ENCODE assay signal across 32 mouse cellular contexts in the genomic region with DNA sequence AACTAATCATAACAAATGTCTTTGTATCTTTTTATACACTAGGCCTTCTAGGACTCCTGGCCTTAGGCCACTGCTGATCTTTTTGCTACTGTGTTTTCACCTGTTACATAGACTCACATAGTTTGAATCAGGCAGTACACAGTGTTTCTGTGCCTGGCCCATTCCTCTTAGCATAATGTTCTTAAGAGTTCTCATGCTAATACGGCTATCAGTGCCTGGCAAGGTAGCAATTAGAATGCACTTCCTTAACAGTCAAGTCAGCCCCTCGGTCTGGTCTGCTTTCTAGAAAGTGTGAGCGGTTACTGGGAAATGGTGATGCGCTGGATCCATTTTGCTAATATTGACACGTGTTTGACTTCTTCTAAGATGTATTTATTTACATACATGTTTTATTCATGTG. TPM values are rescaled to one million over a fixed set of nuclear protein-coding genes. Genes with fewer than 3 reads are reported as not detected.
A peak's percentile ranks its signal among the peaks of the same experiment; 100 is the strongest.
DNase-seq lines count a peak whose midpoint lies in the region; ATAC-seq and TF ChIP-seq lines count a peak whose summit lies in the region.
"Had no signal": no experiment of that assay in that cellular context is flagged by ENCODE, and none has a peak within 500 bp of the region (broad histone marks: within the 10 kb centered on the region; RNA-seq: fewer than 3 reads in every experiment).

No protein-coding gene starts in this region.

- peak overlapping the region; percentile 35; the same call in 1 of the 2 replicates for H3K4me3 ChIP-seq in E14TG2a.4 (replicated peaks; ENCODE audit: low read length)
- H3K4me3 ChIP-seq in thymus, adult 2 months (ENCODE audit: control insufficient read depth, insufficient read depth, low read length) = no peak overlapping the region
- H3K4me3 ChIP-seq in liver, embryonic 12.5 days = no peak overlapping the region
- H3K4me3 ChIP-seq: embryonic facial prominence, embryonic 13.5 days; embryonic facial prominence, embryonic 15.5 days; erythroblast, embryonic 14.5 days; forebrain, embryonic 10.5 days; forebrain, embryonic 12.5 days had no signal

- peaks cover 58% of the 10 kb centered on the region for H3K4me1 ChIP-seq in E14TG2a.4 (replicated peaks; ENCODE audit: low read depth, low read length)
- no peaks in the 10 kb centered on the region for H3K4me1 ChIP-seq in thymus, adult 2 months (replicated peaks; ENCODE audit: control insufficient read depth, insufficient read depth, low read length)
- H3K4me1 ChIP-seq in liver, embryonic 12.5 days = no peaks in the 10 kb centered on the region
- H3K4me1 ChIP-seq: embryonic facial prominence, embryonic 13.5 days; embryonic facial prominence, embryonic 15.5 days; forebrain, embryonic 12.5 days had no signal

- intact Hi-C loops in heart, postnatal 10 days (cut with DNase I) = no loop called here

- TF ChIP-seq CTCF in E14TG2a.4 (conservative IDR thresholded peaks at IDR 0.05; ENCODE audit: low read length) = no peak
- TF ChIP-seq CTCF in thymus, adult 2 months (IDR thresholded peaks at IDR 0.05; ENCODE audit: borderline replicate concordance, control insufficient read depth, extremely low read depth, insufficient read depth, low read length, poor library complexity) = no peak

- ATAC-seq in liver, embryonic 12.5 days = no peak
- ATAC-seq: activated CD4-positive, CD25-positive, alpha-beta regulatory T cell, adult 4 months; CD4-positive, CD25-positive, alpha-beta regulatory T cell, adult 4 months; forebrain, embryonic 14.5 days; forebrain, embryonic 16.5 days; Patski had no signal

- TF ChIP-seq POLR2A in thymus, adult 2 months (IDR thresholded peaks at IDR 0.05; ENCODE audit: control insufficient read depth, extremely low read depth, insufficient read depth, low read length, poor library complexity) = no peak

- WGBS in thymus, adult 2 months = 91% methylated on average over 5 of the region's 5 CpGs
- WGBS in liver, embryonic 12.5 days (ENCODE audit: insufficient replicate concordance) = 69% methylated on average over 5 of the region's 5 CpGs

- DNase-seq in heart, adult 11 months = peak; percentile 37
- no peak for DNase-seq in heart, postnatal 10 days
- DNase-seq in R1 (ENCODE audit: low read depth, low spot score) = peak; percentile 73
- DNase-seq in thymus, adult 2 months = no peak
- DNase-seq: adrenal gland, adult 8-10 months; adrenal gland, postnatal 14 days; adrenal gland, postnatal 36 days; B cell, adult 2 months; cerebellum, adult 11 months; cerebellum, adult 8-10 months; cerebellum, adult 9-11 months; cerebellum, postnatal 14 days; cerebellum, postnatal 36 days; embryo, embryonic 11 days had no signal

- peaks cover 5% of the 10 kb centered on the region; the same call in 1 of the 2 replicates for H3K27me3 ChIP-seq in E14TG2a.4 (ENCODE audit: insufficient read depth, low read length)
- H3K27me3 ChIP-seq in thymus, adult 2 months (ENCODE audit: control insufficient read depth, insufficient read depth, low read length) = no peaks in the 10 kb centered on the region
- no peaks in the 10 kb centered on the region for H3K27me3 ChIP-seq in liver, embryonic 12.5 days (replicated peaks)
- H3K27me3 ChIP-seq: CH12.LX; embryonic facial prominence, embryonic 13.5 days; embryonic facial prominence, embryonic 15.5 days; forebrain, embryonic 12.5 days; Patski had no signal

- H3K9me3 ChIP-seq in E14TG2a.4 (ENCODE audit: low read length) = peaks cover 16% of the 10 kb centered on the region
- H3K9me3 ChIP-seq in liver, embryonic 12.5 days (replicated peaks) = no peaks in the 10 kb centered on the region
- H3K9me3 ChIP-seq: embryonic facial prominence, embryonic 13.5 days; embryonic facial prominence, embryonic 15.5 days; forebrain, embryonic 10.5 days; forebrain, embryonic 12.5 days; G1E had no signal

- H3K27ac ChIP-seq in thymus, adult 2 months (ENCODE audit: control insufficient read depth, insufficient read depth, low read length) = no peak overlapping the region
- no peak overlapping the region for H3K27ac ChIP-seq in liver, embryonic 12.5 days
- H3K27ac ChIP-seq: embryonic facial prominence, embryonic 13.5 days; embryonic facial prominence, embryonic 15.5 days; forebrain, embryonic 10.5 days; forebrain, embryonic 12.5 days had no signal

- H3K4me2 ChIP-seq in liver, embryonic 12.5 days = no peak overlapping the region
- H3K4me2 ChIP-seq: embryonic facial prominence, embryonic 13.5 days; embryonic facial prominence, embryonic 15.5 days; forebrain, embryonic 12.5 days had no signal

- H3K36me3 ChIP-seq in E14TG2a.4 (ENCODE audit: insufficient read depth, low read length) = no peaks in the 10 kb centered on the region
- no peaks in the 10 kb centered on the region for H3K36me3 ChIP-seq in thymus, adult 2 months (ENCODE audit: control insufficient read depth, insufficient read depth, low read length)
- H3K36me3 ChIP-seq in liver, embryonic 12.5 days = no peaks in the 10 kb centered on the region
- H3K36me3 ChIP-seq: embryonic facial prominence, embryonic 13.5 days; embryonic facial prominence, embryonic 15.5 days; forebrain, embryonic 10.5 days; forebrain, embryonic 12.5 days; G1E had no signal

- no peak overlapping the region for H3K9ac ChIP-seq in liver, embryonic 12.5 days
- H3K9ac ChIP-seq: embryonic facial prominence, embryonic 13.5 days; embryonic facial prominence, embryonic 15.5 days; forebrain, embryonic 12.5 days had no signal

RNA-seq across cellular contexts. Expression of gene Lep, which starts 54.2 kb away (rescaled TPM):
- under 1 TPM; 0.29 to 0.60 TPM for total RNA-seq in heart, postnatal 10 days (2021)
- 1.3 and 3.0 TPM in 2 replicates for polyA plus RNA-seq in thymus, adult 2 months (2012; rRNA removed)
- not detected in 2 replicates for polyA plus RNA-seq in liver, embryonic 12.5 days (2016; fragmentation: Nextera tagmentation; extraction: Ambion mirVana)
- total RNA-seq: CH12.LX; common myeloid progenitor, adult 5-6 weeks had no signal
- polyA plus RNA-seq: activated CD4-positive, CD25-positive, alpha-beta regulatory T cell, adult 4 months; brain, embryonic 14.5 days; CD4-positive, CD25-positive, alpha-beta regulatory T cell, adult 4 months; embryonic facial prominence, embryonic 11.5 days; embryonic facial prominence, embryonic 13.5 days; embryonic facial prominence, embryonic 15.5 days; erythroblast, embryonic 14.5 days; forebrain, embryonic 10.5 days; forebrain, embryonic 12.5 days; forebrain, embryonic 14.5 days; forebrain, embryonic 16.5 days; frontal cortex, adult 2 months; G1E had no signal

Comparison
In these comparisons a context has a peak if more than half of its experiments do, and no peak if none do; other contexts are left out.
1. DNase-seq: peak in heart, adult 11 months (single experiment) and R1 (single experiment); none in heart, postnatal 10 days (0 of 2) and thymus, adult 2 months (single experiment).